Mouse (Mus musculus): Measurements from ENCODE around the gene Eif4g3.

Gene Eif4g3

DNA sequence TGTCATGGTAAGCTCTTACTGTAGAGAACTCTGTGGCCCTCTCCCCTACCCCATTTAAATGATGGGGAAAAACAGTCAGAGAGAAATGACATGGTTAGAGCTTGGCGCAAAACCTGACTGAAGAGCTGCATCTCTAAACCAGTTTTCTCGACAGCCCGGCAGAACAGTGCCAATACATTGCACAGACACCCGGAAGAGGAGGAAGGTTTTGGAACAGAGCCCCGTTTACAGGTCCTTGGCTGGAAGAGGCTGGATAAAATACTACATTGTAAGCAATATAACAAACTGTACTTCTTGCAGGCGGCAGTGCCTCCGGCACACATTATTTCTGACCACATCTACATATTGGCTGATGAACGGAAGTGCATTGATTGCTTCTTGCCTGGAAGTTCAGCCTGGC, 91.3 kb downstream of the Eif4g3 start:
- in situ Hi-C loops (cut with MboI; ENCODE audit: unreplicated experiment in 2 of 2) = no loop called here

DNA sequence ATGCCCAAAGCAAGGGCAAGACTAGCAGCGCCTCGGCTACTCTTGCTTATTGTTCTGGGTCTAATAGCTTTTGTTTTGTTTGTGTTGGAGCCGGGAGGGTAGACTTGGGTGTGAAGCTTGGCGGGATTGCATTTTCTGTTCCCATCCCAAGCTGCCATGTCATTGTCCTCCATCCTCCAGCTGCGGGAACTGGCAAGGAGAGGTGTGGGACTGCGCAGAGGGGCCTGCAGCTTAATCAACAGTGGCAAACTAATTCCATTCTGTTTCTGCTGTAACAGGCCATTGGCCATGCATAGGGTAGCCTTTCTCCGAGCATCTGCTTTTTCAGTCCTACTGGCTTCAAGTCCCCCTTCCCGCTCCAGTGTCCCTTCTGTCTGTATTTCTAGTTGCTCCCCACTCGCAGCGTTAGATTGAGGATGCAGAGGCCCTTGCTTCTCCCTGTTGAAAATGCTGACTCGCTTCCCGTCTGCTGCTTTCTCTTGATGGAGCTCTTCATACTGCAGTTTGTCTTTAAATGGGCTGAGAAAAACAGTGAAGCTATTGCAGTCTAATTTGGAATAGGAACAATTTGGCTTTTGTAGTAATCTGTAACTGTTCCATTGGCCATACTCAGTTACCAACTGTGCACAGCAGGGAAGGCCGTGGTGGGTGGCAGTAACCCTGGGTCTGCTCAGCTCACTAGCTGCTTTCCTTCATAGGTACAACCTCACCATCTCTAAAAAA, 92.2 kb downstream of the Eif4g3 start:
- in situ Hi-C loops (cut with MboI; ENCODE audit: unreplicated experiment in 2 of 2) = no loop called here

DNA sequence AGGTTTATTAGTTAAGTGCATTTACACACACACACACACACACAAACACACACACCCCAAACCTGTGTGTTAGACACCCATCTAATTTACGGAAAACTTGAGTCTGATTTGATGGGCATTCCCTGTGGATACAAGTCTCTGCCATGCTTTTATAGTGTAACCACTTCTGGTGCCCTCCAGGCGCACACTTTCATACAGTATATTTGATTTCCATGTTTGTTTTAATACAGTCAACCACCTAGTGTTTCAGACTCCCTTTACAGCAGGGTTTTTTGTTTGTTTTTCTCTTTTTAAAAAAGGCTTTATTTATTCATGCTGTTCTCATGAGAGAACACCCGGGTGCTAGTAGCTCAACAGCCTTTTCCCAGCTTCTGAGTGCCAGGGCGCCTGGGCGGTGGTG, 94.1 kb downstream of the Eif4g3 start:
- in situ Hi-C loops (cut with MboI; ENCODE audit: unreplicated experiment in 2 of 2) = no loop called here

DNA sequence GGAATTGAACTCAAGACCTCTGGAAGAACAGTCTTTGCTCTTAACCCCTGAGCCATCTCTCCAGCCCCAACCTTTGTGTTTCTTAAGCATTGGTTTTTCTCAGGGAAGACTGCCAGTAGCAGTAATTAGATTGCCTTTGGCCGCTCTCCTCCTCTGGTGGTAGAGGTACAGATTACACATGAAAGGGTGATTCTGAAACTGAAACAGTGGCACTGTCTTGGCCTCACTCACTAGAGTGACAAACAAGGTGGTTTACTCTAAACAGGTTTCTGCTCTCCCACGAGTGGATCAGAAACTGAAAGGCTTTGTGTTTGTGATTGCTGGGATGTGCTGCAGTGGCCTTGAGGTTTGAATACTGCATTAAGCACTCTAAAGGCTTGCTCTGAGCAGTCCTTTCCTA, 96.7 kb downstream of the Eif4g3 start:
- in situ Hi-C loops (cut with MboI; ENCODE audit: unreplicated experiment in 2 of 2) = no loop called here

DNA sequence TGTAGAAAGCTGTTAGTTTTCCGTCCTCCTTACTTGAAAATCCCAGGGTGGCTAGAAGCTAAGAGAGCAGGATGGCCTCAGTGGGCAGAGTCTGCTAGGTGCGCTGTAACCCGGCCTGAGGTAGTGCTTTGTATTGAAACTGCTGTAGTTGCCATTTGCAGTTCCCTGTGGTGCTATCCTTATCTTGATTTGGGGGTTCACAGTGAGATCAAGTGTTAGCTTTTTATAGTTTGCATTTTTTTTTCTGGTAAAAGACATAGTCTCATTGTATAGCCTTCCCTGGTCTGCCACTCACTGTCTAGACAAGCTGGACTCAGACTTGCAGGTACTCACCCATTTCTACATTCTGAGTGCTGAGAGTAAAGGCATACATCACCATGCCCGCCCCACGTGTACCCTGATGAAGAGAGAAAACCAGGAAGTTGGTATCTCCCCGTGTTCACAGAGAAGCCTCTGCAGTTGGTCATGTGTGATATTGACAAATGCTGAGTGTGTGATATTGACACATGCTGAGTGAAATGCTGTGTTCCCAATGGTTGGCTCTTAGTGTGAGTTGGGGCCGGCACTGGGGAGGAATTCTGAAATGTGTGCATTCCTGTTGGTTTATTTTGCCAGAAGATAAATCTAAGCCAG, 98.9 kb downstream of the Eif4g3 start:
- in situ Hi-C loops (cut with MboI; ENCODE audit: unreplicated experiment in 2 of 2) = no loop called here

DNA sequence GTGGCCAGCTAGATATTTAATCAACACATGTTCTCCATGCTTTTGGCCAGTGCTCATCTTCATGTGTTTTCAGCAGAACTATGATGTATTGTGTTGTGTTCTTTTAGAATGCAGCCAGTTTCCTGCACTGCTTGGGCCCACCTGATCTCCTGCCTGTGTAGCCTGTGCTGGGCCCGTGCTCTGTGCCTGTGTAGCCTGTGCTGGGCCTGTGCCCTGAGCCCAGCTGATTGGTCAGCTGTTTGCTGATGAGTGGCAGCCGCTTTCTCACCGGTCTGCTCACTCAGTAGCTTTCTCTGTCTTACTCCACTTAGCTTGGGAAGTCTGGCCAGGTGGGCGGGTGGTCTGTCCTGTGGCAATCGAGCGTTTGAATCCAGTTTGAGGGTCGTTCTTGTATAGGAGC, 107.6 kb downstream of the Eif4g3 start:
- in situ Hi-C loops (cut with MboI; ENCODE audit: unreplicated experiment in 2 of 2) = loop anchor here (10.0 kb wide), 1 partner anchor 136 kb away; no protein-coding TSS in a partner anchor

DNA sequence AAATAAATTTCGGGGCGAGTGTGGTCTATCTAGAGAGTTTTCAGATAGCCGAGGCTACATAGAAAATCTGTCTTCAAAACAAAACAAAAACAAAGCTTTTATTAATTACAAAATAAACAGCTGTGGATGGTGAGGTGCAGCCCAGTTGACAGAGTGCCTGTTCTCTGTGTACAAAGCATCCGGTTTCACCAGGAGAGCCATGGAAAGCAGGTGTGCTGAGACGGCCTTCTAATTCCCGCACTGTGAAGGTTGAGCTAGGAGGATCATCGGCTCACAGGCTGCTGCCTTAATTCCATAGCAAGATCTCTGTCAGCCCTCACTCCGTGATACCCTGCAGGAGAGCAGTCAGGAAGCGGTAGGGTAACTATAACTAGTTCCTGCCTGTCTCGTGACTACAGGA, 109.0 kb downstream of the Eif4g3 start:
- in situ Hi-C loops (cut with MboI; ENCODE audit: unreplicated experiment in 2 of 2) = loop anchor here (10.0 kb wide), 1 partner anchor 137 kb away; no protein-coding TSS in a partner anchor

DNA sequence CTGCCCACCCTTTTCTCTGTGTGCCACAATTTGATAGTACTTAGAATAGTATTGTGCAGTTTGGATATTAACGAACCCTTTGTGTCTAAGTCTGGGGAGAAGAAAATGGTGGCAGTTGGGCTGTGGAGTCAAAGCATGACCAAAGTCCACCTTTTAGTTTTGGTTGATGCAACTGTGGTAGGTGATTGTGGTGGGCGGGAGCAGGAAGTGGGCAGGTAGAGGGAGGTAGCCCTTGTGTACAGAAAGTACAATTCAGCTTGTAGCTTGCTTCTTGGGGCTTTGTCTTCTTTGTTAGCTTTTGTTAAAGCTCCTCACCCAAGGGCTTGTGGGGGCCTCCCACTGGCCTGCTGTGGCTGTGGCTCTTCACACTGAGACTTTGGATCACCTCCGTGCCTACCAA, 109.6 kb downstream of the Eif4g3 start:
- in situ Hi-C loops (cut with MboI; ENCODE audit: unreplicated experiment in 2 of 2) = loop anchor here (10.0 kb wide), 1 partner anchor 138 kb away; no protein-coding TSS in a partner anchor

DNA sequence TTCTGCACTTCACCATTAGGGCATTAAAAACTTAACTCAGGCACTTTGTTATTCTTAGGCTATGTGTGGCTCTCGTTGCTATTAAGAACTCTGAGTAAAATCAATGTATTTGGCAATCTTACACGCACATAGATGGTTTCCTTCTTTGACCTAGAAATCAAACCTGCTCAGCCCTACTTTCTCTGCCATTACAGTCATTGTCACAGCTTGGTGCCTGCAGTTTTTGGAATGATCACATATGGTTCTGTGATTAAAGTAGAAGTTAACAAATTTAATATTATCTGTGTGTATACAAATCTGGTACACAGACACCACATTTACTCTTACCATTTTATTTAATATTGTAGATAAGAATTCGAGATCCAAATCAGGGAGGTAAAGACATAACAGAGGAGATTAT, 112.1 kb downstream of the Eif4g3 start:
- in situ Hi-C loops (cut with MboI; ENCODE audit: unreplicated experiment in 2 of 2) = loop anchor here (10.0 kb wide), 1 partner anchor 140 kb away; no protein-coding TSS in a partner anchor

DNA sequence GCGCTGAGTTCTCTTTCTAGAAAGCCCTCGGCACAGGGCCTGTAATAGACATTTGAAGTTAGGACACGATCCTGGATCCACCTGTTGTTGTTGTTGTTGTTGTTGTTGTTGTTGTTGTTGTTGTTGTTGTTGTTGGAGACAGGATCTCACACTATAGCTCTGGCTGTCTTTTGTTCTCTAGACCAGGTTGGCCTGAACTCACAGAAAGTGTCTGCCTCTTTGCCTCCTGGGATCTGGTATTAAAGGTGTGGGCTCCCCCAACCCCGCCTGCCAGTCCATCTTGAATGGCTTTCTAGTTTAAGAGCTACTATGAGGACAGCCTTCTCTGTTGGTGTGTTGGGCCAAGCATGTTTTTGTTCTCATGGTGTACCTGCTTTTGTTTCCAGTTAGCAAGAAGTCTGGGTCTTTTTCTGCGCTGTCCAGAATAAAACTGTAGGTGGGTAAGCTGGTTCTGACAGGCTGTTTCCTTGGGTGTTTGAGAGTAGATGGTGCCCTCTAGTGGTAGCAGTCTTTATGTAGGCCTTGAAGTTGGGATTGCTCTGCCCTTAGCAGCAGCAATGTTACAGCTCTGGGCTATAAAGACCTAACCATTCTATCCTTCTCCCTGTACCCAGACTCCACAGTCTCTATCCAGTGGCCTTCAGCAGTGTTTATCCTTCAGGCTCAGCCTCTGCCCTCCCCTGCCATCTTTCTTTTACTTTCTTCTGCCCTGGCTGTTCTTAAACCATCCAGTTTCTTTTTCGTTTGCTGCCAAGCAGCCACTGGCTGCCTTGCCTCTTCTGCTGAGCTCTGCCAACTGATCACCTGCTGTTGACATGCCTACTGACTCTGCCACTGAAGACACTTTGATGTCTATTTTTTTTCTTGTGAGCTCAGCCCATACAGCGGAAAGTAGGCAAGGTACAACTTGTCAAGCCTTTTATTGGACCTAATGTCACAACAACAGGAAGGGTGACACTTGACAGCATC, 114.9 kb downstream of the Eif4g3 start:
- in situ Hi-C loops (cut with MboI; ENCODE audit: unreplicated experiment in 2 of 2) = loop anchor here (10.0 kb wide), 1 partner anchor 143 kb away; no protein-coding TSS in a partner anchor

DNA sequence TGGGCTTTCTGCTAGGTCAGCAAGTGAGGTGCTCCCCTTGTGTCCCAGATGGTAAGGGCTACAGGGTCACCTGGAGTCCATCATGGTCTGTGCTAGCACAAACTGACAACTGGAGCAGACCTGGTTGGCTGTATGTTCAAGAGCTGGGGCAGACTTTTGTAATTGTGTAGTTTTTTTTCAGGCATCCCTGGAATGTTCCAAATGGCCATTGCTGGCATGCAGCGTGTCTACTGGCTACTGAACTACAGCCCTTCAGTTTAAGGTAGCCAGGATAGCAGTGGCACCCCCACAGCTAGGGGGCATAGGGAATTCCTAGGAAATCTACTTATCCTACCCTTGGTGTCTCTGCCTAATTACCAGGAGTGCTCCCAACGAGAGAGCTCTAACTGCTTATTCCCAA, 115.7 kb downstream of the Eif4g3 start:
- in situ Hi-C loops (cut with MboI; ENCODE audit: unreplicated experiment in 2 of 2) = loop anchor here (10.0 kb wide), 1 partner anchor 144 kb away; no protein-coding TSS in a partner anchor

DNA sequence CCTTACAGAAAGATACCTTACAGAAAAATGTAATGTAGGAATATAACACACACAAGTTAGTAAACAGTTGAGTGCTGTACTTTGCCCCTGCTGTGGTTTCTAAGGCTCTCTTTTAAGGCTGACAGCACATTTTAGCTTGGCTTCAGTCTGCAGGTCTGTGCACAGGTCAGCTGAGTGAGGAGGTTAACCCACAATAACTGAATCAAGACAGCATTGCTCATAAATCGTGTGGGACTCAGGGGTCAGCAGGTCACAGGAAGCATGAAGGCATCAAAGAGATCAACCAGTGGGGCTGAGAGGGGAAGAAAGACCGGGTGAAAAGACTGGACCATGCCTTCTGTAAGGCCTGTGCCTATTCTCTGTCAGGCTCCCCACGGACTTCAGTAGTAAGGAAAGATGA, 116.5 kb downstream of the Eif4g3 start:
- in situ Hi-C loops (cut with MboI; ENCODE audit: unreplicated experiment in 2 of 2) = loop anchor here (10.0 kb wide), 1 partner anchor 145 kb away; no protein-coding TSS in a partner anchor

DNA sequence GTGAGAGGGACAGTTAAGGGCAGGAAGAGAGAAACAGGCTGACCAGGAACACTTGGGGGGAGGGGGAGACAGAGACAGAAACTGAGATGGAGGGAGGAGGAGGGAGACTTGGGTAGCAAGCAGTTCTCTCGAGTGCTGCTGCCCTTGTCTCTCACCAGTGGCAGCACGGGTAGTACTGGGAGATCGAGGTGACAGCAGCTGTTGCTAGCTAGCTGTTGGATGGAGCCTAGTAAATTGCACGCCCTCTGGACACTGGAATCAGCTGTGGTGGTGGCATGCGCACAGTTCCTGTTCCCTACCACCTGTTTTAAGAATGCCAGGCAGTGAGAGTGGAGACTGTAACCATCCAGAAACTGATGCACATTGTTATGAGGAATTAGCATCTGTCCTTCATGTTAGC, 119.0 kb downstream of the Eif4g3 start:
- in situ Hi-C loops (cut with MboI; ENCODE audit: unreplicated experiment in 2 of 2) = no loop called here

DNA sequence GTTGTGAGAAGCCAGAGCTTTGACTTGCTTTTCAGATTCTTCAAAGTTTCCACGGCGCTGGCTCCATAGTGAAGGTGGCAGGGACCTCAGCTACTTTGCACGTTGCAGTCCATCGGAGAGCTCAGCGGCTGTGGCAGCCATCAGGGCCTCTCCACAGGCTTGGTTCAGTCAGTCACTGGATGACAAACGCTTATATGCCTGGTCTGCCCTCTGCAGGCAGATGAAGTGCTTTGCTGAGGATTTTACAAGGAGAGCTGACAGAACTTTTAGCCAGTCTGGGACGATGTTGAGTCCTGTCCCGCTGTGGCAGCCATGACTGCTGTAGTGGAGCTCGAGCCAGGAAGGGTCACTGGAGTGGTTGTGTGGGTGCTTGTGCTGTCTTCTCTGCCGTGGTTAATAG, 126.9 kb downstream of the Eif4g3 start:
- in situ Hi-C loops (cut with MboI; ENCODE audit: unreplicated experiment in 2 of 2) = no loop called here

DNA sequence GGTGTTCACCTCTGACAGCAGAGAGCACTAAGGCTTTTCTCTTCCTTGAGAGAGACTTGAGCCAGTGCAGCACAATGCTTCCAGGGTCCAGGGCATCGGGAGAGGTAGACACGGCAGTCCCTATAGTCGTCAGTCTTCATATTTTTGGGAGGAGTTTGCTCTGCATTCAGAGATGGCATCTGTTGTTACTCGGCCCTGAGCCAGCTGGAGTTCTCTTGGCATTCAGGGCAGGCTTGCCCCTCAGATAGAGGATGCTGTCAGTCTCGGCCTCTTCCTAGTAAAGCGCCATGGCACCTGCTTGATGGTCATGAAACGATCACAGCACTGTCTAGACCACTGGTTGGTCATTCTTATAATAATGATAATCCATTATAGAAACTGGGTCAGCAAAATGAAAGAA, 131.2 kb downstream of the Eif4g3 start:
- in situ Hi-C loops (cut with MboI; ENCODE audit: unreplicated experiment in 2 of 2) = no loop called here

DNA sequence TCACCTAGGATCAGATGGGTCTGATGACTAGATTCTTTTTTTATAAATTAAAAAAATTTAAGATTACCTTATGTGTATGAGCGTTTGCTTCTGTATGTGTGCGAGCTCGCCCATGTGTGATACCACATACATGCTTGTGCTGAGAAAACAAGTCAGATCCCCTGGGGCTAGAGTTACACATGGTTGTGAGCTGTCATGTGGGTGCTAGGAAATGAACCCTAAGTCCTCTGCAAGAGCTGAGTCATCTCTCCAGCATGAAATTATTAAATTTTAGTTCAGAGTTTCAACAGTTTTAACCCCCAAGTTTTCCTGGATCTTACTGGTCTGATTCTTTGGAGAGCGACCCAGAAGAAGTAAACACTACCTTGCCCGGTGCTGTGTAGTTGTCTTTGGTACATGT, 134.5 kb downstream of the Eif4g3 start:
- in situ Hi-C loops (cut with MboI; ENCODE audit: unreplicated experiment in 2 of 2) = no loop called here

DNA sequence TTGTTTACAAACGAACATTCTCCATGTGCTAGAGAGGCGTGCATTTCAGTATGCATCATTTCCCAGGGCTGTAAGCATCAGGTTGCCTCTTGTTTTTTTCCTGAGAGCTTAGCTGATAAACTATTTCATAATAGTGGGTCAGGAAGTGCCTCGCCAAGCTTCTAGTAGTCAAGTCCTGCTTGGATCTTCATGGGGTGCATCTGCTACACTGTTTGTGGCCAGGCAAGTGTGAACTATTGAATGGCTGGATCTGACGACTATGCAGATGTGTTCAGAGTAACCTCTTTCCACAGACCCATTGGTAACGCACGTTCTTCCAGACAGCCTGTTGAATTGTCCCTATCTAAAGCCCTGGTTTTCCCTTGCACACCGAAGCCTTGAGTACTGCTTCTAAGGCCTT, 135.0 kb downstream of the Eif4g3 start:
- in situ Hi-C loops (cut with MboI; ENCODE audit: unreplicated experiment in 2 of 2) = no loop called here

DNA sequence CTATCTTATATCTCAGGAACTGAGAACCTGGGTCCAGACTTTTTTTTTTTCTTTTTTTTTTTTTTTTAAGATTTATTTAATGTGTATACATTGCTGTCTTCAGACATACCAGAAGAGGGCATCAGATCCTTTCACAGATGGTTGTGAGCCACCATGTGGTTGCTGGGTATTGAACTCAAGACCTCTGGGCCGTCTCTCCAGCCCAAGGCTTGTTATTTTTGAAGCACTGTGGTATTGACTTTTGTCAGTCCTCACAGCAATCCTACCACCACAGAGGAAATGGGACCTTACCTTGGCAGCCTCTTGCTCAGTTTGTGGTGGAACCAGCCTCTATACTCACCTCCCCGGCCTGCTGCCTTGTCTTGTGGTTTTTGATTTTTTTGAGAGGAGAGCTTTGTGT, 137.3 kb downstream of the Eif4g3 start:
- in situ Hi-C loops (cut with MboI; ENCODE audit: unreplicated experiment in 2 of 2) = no loop called here

DNA sequence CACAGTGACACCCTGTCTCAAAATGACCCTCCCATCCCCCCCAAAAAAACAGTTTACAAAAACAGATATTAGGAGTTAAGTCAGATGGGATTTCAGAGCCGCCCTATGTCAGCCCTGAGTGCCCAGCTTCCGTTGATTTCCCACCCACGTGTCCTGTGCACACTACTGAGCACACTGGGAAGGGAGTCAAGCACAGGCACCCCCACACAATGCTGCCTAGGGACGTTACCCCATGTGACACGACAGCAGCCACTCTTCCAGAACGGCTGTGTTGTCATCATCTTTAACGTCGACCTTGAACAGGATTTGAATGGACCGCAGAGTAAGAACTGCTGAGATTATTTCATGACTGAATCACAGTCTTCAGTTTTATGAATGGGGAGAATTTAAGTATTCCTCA, 138.4 kb downstream of the Eif4g3 start:
- in situ Hi-C loops (cut with MboI; ENCODE audit: unreplicated experiment in 2 of 2) = no loop called here

DNA sequence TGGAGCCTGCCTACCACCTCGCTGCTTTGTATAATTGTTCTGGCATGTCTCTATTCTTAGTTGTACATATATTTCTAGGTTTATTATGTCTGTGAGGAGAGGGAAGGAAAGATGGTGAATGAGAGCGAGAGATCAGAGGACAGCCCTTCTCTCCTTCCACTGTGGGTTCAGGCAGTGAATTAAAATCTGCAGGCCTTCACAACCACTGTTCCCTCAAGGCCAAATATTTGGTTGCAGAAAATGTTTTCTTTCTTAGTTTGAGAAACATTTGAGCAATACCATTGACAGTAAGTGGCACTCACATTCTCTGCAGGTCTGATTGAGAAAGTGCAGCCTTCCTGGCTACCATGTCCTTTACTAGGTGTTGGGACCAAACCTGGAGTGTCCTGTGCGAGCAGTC, 138.9 kb downstream of the Eif4g3 start:
- in situ Hi-C loops (cut with MboI; ENCODE audit: unreplicated experiment in 2 of 2) = no loop called here

DNA sequence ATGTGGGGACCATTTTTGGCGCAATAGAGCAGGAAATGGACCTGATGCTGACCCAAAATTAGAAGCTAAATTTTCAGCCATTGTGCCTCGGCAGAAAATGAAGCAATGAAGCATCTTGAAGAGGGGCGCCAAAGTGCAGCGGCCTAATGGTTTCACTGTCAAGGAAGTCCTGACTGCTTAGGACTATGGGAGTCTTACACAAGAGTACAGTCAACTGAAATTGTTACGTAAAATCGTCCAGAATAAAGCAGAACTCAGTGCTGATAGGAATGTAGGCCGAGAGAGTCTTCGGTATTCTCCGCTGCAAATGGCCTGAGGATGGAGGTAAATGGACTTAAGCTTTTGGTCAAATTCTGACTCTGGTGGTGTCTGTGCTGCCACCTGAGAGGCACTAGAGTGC, 140.5 kb downstream of the Eif4g3 start:
- in situ Hi-C loops (cut with MboI; ENCODE audit: unreplicated experiment in 2 of 2) = no loop called here

All from v-Abl transformed pro-B cells (cell line).